Mouse (Mus musculus) MEL (cell line): ENCODE results near the gene Tbc1d5.

Source experiments
- CTCF ChIP-seq, 3 experiments: IDR thresholded peaks in 2 of 3; conservative IDR thresholded peaks in 1 of 3; 2 replicates each; pipeline ENCODE4 v1.5.1; 2011 to 2012; ENCODE audit warnings: low read length in 3 of 3, low read depth in 2 of 3, mild to moderate bottlenecking in 2 of 3, improper control_type of control experiment in 1 of 3, inconsistent platforms in 1 of 3, mixed read lengths in 1 of 3, moderate library complexity in 1 of 3; ENCODE audit not compliant: control insufficient read depth in 1 of 3, insufficient read depth in 1 of 3, poor library complexity in 1 of 3, severe bottlenecking in 1 of 3
- E2F4 ChIP-seq: IDR thresholded peaks from 2 replicates; pipeline ENCODE4 v1.6.1; 2011; ENCODE audit warnings: low read depth, low read length, improper control_type of control experiment, borderline replicate concordance
- EP300 ChIP-seq, 2 experiments: IDR thresholded peaks; 2 replicates each; pipeline ENCODE4 v1.6.1; 2011; ENCODE audit warnings: improper control_type of control experiment in 2 of 2, low read length in 2 of 2, low read depth in 1 of 2, mild to moderate bottlenecking in 1 of 2
- GABPA ChIP-seq: IDR thresholded peaks from 2 replicates; pipeline ENCODE4 v1.6.1; 2012; ENCODE audit warnings: low read depth, mild to moderate bottlenecking, inconsistent platforms, low read length, improper control_type of control experiment, moderate library complexity
- MAX ChIP-seq: IDR thresholded peaks from 2 replicates; pipeline ENCODE4 v1.6.1; 2011; ENCODE audit warnings: low read length, improper control_type of control experiment
- MAZ ChIP-seq: IDR thresholded peaks from 2 replicates; pipeline ENCODE4 v1.6.1; 2012; ENCODE audit warnings: low read depth, mild to moderate bottlenecking, inconsistent platforms, low read length, improper control_type of control experiment
- NELFE ChIP-seq: IDR thresholded peaks from 2 replicates; pipeline ENCODE4 v1.6.1; 2011; ENCODE audit warnings: low read depth, low read length, improper control_type of control experiment
- POLR2A ChIP-seq, 2 experiments: IDR thresholded peaks; 2 replicates each; pipeline ENCODE4 v1.6.1; 2011 to 2012; ENCODE audit warnings: low read length in 2 of 2, mild to moderate bottlenecking in 2 of 2, control low read depth in 1 of 2, improper control_type of control experiment in 1 of 2, low read depth in 1 of 2, moderate library complexity in 1 of 2; ENCODE audit not compliant: control insufficient read depth in 1 of 2, insufficient read depth in 1 of 2, poor library complexity in 1 of 2
- POLR2AphosphoS2 ChIP-seq: IDR thresholded peaks from 2 replicates; pipeline ENCODE4 v1.6.1; 2011; ENCODE audit warnings: low read length, improper control_type of control experiment
- RCOR1 ChIP-seq: IDR thresholded peaks from 2 replicates; pipeline ENCODE4 v1.6.1; 2012; ENCODE audit warnings: low read depth, mild to moderate bottlenecking, inconsistent platforms, low read length, improper control_type of control experiment
- SIN3A ChIP-seq: IDR thresholded peaks from 2 replicates; pipeline ENCODE4 v1.6.1; 2012; ENCODE audit warnings: low read length, improper control_type of control experiment, inconsistent platforms
- SMC3 ChIP-seq: IDR thresholded peaks from 2 replicates; pipeline ENCODE4 v1.6.1; 2011; ENCODE audit warnings: low read depth, low read length, improper control_type of control experiment
- TAL1 ChIP-seq: IDR thresholded peaks from 2 replicates; pipeline ENCODE4 v1.6.1; 2012; ENCODE audit warnings: mild to moderate bottlenecking, inconsistent platforms, low read length, moderate library complexity, mixed read lengths
- TCF12 ChIP-seq: IDR thresholded peaks from 2 replicates; pipeline ENCODE4 v1.6.1; 2014; ENCODE audit warnings: low read depth, mild to moderate bottlenecking, inconsistent platforms, low read length, improper control_type of control experiment, moderate library complexity

- TF ChIP-seq POLR2A (IDR thresholded peaks at IDR 0.05; ENCODE audit: control insufficient read depth in 1 of 2, insufficient read depth in 1 of 2, low read depth in 1 of 2, low read length in 2 of 2, poor library complexity in 1 of 2), result no peak
- TF ChIP-seq CTCF (IDR thresholded peaks at IDR 0.05 in 2 of 3, conservative IDR thresholded peaks at IDR 0.05 in 1 of 3; ENCODE audit: control insufficient read depth in 1 of 3, insufficient read depth in 1 of 3, low read depth in 2 of 3, low read length in 3 of 3, poor library complexity in 1 of 3, severe bottlenecking in 1 of 3), result no peak
- TF ChIP-seq E2F4, result no peak
- no peak for TF ChIP-seq EP300 (IDR thresholded peaks at IDR 0.05; ENCODE audit: low read depth in 1 of 2, low read length in 2 of 2)
- no peak for TF ChIP-seq TCF12
- no peak for TF ChIP-seq SMC3
- no peak for TF ChIP-seq GABPA
- no peak for TF ChIP-seq TAL1
- no peak for TF ChIP-seq MAZ
- TF ChIP-seq POLR2AphosphoS2, result no peak
- TF ChIP-seq MAX, result no peak
- TF ChIP-seq SIN3A, result no peak
- TF ChIP-seq NELFE, result no peak
- TF ChIP-seq RCOR1, result no peak
Observed at GRCm38 (mm10) chr17:50726265-50726664, 452.9 kb downstream of the Tbc1d5 start.
